Mouse (Mus musculus) embryo, embryonic 11.5 days (tissue): ENCODE measurements around the gene Rpl39l.
"Not testable (repeated sequence)": the region's sequence is repeated elsewhere in the genome, so short reads cannot be mapped to it uniquely, and the experiment has no call there.

ENCODE experiments used
- DNase-seq: peaks from one replicate; pipeline ENCODE4 v3.0.0-alpha.2; 2012; ENCODE audit warnings: low read depth, low spot score

Rpl39l gene

GRCm38 (mm10) chr16:10170005-10170404, at the start of gene Rpl39l:
TSS of gene Rpl39l (plus strand) at chr16:10170226.
- DNase-seq = no peak

DNA sequence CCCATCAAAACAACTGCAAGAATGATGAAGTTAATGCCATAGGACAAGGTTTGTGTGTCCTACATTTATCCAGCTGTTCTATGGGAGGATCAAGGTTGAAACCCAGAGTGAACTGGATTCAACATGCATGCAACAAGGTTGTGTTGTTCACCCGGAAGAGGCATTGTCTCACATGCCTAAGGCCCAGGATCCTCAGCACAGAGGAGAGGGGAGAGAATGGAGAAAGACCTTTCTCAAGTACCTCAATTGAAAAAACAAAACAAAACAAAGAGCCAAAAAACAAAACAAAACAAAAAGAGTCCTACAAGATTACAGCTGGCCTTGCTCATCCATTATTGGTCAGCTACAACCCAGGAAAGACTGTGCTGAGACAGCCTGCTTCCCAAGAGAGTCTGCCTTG, 42.4 kb upstream of the Rpl39l start:
- no peak for DNase-seq

GRCm38 (mm10) chr16:10129052-10129911, 40.7 kb upstream of the Rpl39l start:
- no peak for DNase-seq

DNA sequence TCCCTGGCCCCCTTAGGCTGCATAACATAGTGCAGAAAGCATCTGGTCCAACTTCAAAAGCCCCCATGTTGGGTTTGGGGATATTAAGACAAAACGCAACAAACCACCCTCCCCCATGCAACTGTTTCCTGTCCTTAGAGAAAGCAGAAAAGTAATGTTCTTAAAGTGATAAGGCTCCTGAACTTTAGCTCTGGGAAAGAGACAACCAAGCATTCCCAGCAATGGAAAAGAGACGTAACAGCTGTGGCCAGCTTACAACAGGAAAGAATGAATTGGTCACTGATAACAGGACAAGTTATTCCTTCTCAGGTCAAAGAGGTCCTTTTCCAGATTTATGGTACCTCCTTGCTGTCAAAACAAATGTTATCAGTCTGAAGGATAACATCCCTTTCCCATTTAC, 26.9 kb upstream of the Rpl39l start:
- DNase-seq = no peak

GRCm38 (mm10) chr16:10147401-10147800, 22.6 kb upstream of the Rpl39l start:
- no peak for DNase-seq

DNA sequence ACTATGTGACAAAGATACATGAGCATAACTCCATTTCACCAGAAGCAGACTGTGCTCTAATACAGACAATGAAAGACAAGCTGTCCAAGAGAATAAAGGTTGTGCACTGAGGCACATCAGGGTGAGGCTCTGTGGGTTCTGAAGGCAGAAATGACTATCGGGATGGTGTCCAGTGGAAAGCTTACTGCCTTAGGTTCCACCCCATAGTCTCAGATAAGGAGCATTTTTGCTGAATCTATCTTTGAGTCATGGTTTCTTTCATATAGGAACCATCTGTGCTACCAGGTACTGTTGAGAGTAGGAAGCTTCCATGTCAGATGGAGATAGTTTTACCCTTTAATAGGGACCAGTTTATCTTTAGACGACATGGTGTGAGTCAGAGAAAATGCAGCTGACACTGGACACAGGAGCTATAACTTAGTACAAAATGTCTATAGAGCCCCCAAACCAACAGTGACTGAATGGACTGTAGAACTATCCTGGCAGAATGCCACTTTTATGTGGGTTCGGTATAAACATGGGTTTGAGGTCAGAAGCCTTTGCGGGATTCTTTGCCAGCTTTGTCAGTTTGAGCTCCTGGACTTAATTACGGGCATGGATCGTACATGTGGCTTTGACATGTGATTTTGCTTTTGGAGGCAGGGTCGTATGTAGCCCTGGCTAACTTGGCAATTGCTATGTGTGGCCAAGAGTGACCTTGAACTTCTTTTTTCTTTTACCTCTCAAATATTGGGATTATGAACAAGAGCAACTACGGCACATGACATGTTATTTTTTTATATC, 712 bp upstream of the Rpl39l start:
- DNase-seq = no peak

GRCm38 (mm10) chr16:10171276-10171675, 1.2 kb downstream of the Rpl39l start:
- DNase-seq = no peak

- no peak for DNase-seq
These were observed 2.3 kb downstream of the Rpl39l start for GRCm38 (mm10) chr16:10172179-10172820.

- not testable (repeated sequence) for DNase-seq
These were observed 17.4 kb downstream of the Rpl39l start for GRCm38 (mm10) chr16:10187461-10187860.

- DNase-seq = peak; percentile 80
These were observed 22.9 kb downstream of the Rpl39l start, which contains the start of gene Atf7ip2 for GRCm38 (mm10) chr16:10192679-10193506. TSS of gene Atf7ip2 (plus strand) at chr16:10192712.

DNA sequence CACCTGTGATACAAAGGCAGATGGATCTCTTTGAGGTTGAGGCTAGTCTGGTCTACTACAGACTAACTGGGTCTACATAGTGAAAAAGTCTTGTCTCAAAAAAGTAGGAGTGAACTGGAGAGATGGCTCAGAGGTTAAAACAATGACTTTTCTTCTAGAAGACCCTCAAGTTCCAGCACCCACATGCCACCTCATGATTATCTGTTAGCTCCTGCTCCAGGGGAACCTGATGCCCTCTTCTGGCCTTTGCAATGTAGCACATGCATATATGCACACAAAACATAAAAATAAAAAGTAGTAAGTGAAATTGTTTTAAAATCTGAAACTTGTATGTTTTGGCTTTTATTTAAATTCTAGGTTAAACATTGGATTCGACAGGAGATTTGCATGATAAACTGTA, 38.8 kb downstream of the Rpl39l start:
- DNase-seq = no peak

- DNase-seq = not testable (repeated sequence)
These were observed 46.3 kb downstream of the Rpl39l start for GRCm38 (mm10) chr16:10216366-10216765.

DNA sequence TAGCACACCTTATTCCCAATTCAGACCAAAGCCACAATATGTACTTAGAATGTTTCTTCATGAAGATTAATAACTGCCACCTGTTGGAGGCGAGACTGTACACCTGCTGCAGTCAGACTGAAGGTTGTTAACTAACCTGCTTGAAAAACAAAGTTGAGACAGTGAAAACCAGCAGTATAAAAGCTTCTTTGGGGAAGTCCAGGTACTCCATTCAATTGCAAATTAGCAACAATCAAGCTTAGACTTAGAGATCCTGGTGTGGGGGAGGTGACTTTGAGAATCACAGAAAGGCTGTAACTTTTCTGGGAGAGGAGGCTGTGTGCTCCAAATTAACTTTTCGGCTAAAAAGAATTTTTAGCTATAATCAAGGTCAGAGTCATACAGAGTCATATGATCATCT, 47.0 kb downstream of the Rpl39l start:
- DNase-seq = not testable (repeated sequence)
